Comparison of ENCODE assay signal across 31 mouse cellular contexts in genomic region chrX:140601884-140602283, GRCm38 (mm10).
"Had no signal": no experiment of that assay in that cellular context is flagged by ENCODE, and none has a peak within 500 bp of the region (broad histone marks: within the 10 kb centered on the region; RNA-seq: fewer than 3 reads in every experiment).

No protein-coding gene starts in this region.

- H3K27ac ChIP-seq: limb, embryonic 10.5 days; limb, embryonic 12.5 days; limb, embryonic 13.5 days; limb, embryonic 15.5 days; liver, embryonic 12.5 days; liver, embryonic 13.5 days; liver, embryonic 14.5 days; liver, embryonic 15.5 days; lung, embryonic 15.5 days; macrophage; midbrain, embryonic 10.5 days; midbrain, embryonic 12.5 days; midbrain, embryonic 13.5 days; midbrain, embryonic 15.5 days had no signal

- H3K36me3 ChIP-seq: limb, embryonic 10.5 days; limb, embryonic 12.5 days; limb, embryonic 13.5 days; limb, embryonic 15.5 days; liver, embryonic 12.5 days; liver, embryonic 13.5 days; liver, embryonic 15.5 days; lung, embryonic 15.5 days; midbrain, embryonic 10.5 days; midbrain, embryonic 12.5 days; midbrain, embryonic 13.5 days; midbrain, embryonic 15.5 days had no signal

- H3K4me2 ChIP-seq: limb, embryonic 12.5 days; limb, embryonic 13.5 days; limb, embryonic 15.5 days; liver, embryonic 11.5 days; liver, embryonic 12.5 days; liver, embryonic 13.5 days; liver, embryonic 15.5 days; lung, embryonic 14.5 days; lung, embryonic 15.5 days; midbrain, embryonic 11.5 days; midbrain, embryonic 12.5 days; midbrain, embryonic 13.5 days; midbrain, embryonic 15.5 days had no signal

- ATAC-seq: liver, embryonic 12.5 days; liver, postnatal 0 days; lung, postnatal 0 days; midbrain, embryonic 13.5 days; midbrain, embryonic 15.5 days; midbrain, embryonic 16.5 days had no signal

- H3K9ac ChIP-seq: limb, embryonic 12.5 days; limb, embryonic 13.5 days; limb, embryonic 15.5 days; liver, embryonic 12.5 days; liver, embryonic 13.5 days; liver, embryonic 14.5 days; liver, embryonic 15.5 days; liver, postnatal 0 days; lung, embryonic 14.5 days; lung, embryonic 15.5 days; midbrain, embryonic 12.5 days; midbrain, embryonic 13.5 days; midbrain, embryonic 15.5 days had no signal

- H3K4me3 ChIP-seq: limb, embryonic 10.5 days; limb, embryonic 12.5 days; limb, embryonic 13.5 days; limb, embryonic 15.5 days; liver, embryonic 12.5 days; liver, embryonic 13.5 days; liver, embryonic 15.5 days; lung, embryonic 15.5 days; megakaryocyte, embryonic 14.5 days; midbrain, embryonic 10.5 days; midbrain, embryonic 12.5 days; midbrain, embryonic 13.5 days; midbrain, embryonic 15.5 days; myocyte had no signal

- DNase-seq: left cerebral cortex, postnatal 4 days; liver; liver, embryonic 13.5 days; liver, postnatal 0 days; lung, adult 18-20 months; lung, adult 2 months; lung, embryonic 14.5 days; lung, postnatal 10 days; lung, postnatal 14 days; lung, postnatal 36 days; lung, postnatal 4 days; midbrain, embryonic 14.5 days had no signal

- H3K4me1 ChIP-seq: limb, embryonic 12.5 days; limb, embryonic 13.5 days; liver, embryonic 15.5 days had no signal

- H3K9me3 ChIP-seq: limb, embryonic 13.5 days; limb, embryonic 15.5 days; liver, embryonic 12.5 days; liver, embryonic 13.5 days; lung, embryonic 15.5 days; midbrain, embryonic 12.5 days; midbrain, embryonic 13.5 days; midbrain, embryonic 15.5 days had no signal
